Mouse (Mus musculus) brown adipose tissue, adult 24 weeks (tissue): ENCODE measurements at regions not wholly inside any gene's neighbourhood (a gene's known extent, or its start where the extent isn't known, plus 50 kb on each side); places are given as distances from the start of the nearest gene placed in this dataset.
A peak's percentile ranks its signal among the peaks of the same experiment; 100 is the strongest.

Source experiments
- H3K27ac ChIP-seq: fragments of 200-500 bp; replicated peaks from 2 replicates; pipeline ENCODE4 v1.5.1; 2012; ENCODE audit warnings: low read depth, mild to moderate bottlenecking, low read length
- H3K4me1 ChIP-seq: fragments of 200-500 bp; 2 replicates; pipeline ENCODE4 v1.6.1; 2012; ENCODE audit warnings: low read length, mixed read lengths; ENCODE audit not compliant: control insufficient read depth, insufficient read depth, insufficient read length
- H3K4me3 ChIP-seq: fragments of 200-500 bp; 2 replicates; pipeline ENCODE4 v1.5.1; 2012; ENCODE audit warnings: low read depth, mild to moderate bottlenecking, low read length, moderate library complexity; ENCODE audit not compliant: insufficient read depth

- Histone ChIP-seq H3K27ac (no peak overlapping the region), H3K4me3 (no peak overlapping the region), H3K4me1 (no peaks in the 10 kb centered on the region)
Measured at GRCm38 (mm10) chr13:37592149-37592548, 186.1 kb upstream of the Rreb1 start.

GRCm38 (mm10) chr13:37595196-37595595 is 183.0 kb upstream of the Rreb1 start:
- Histone ChIP-seq H3K4me1 (peaks cover 2% of the 10 kb centered on the region; the same call in 1 of the 2 replicates), H3K4me3 (no peak overlapping the region), H3K27ac (peak overlapping the region; percentile 41; the same call in 1 of the 2 replicates)

- Histone ChIP-seq H3K27ac (peak overlapping the region; percentile 69; the same call in 1 of the 2 replicates), H3K4me3 (no peak overlapping the region)
Measured at GRCm38 (mm10) chr13:37597575-37597974, 180.6 kb upstream of the Rreb1 start.

GRCm38 (mm10) chr13:37598165-37598775 is 179.9 kb upstream of the Rreb1 start:
- H3K4me3 ChIP-seq: no peak overlapping the region
- peaks cover 5% of the 10 kb centered on the region; the same call in 1 of the 2 replicates for H3K4me1 ChIP-seq
- H3K27ac ChIP-seq: peak overlapping the region; percentile 75

More at GRCm38 (mm10) chr13:37597575-37597974, 180.6 kb upstream of the Rreb1 start:
- H3K4me1 ChIP-seq: peaks cover 5% of the 10 kb centered on the region; the same call in 1 of the 2 replicates

GRCm38 (mm10) chr13:37599679-37600078 is 178.5 kb upstream of the Rreb1 start:
- Histone ChIP-seq H3K4me1 (peaks cover 8% of the 10 kb centered on the region), H3K27ac (no peak overlapping the region), H3K4me3 (no peak overlapping the region)

GRCm38 (mm10) chr13:37600172-37600571 is 178.0 kb upstream of the Rreb1 start:
- H3K4me1 ChIP-seq: peaks cover 8% of the 10 kb centered on the region
- no peak overlapping the region for H3K27ac ChIP-seq
- no peak overlapping the region for H3K4me3 ChIP-seq

GRCm38 (mm10) chr13:37601068-37601467 is 177.1 kb upstream of the Rreb1 start:
- H3K27ac ChIP-seq: 0 out of 2 replicates have a peak overlapping the region, but pooled peaks have one; percentile 7
- peaks cover 8% of the 10 kb centered on the region for H3K4me1 ChIP-seq
- no peak overlapping the region for H3K4me3 ChIP-seq

GRCm38 (mm10) chr13:37602256-37602655 is 175.9 kb upstream of the Rreb1 start:
- no peak overlapping the region for H3K4me3 ChIP-seq
- peak overlapping the region; percentile 13 for H3K27ac ChIP-seq
- H3K4me1 ChIP-seq: peaks cover 8% of the 10 kb centered on the region

- H3K4me3 ChIP-seq: no peak overlapping the region
- peaks cover 8% of the 10 kb centered on the region for H3K4me1 ChIP-seq
- no peak overlapping the region; the same call in 1 of the 2 replicates for H3K27ac ChIP-seq
Measured at GRCm38 (mm10) chr13:37603226-37603994, 174.8 kb upstream of the Rreb1 start.

GRCm38 (mm10) chr13:37606250-37606649 is 171.9 kb upstream of the Rreb1 start:
- Histone ChIP-seq H3K27ac (no peak overlapping the region), H3K4me3 (no peak overlapping the region), H3K4me1 (peaks cover 6% of the 10 kb centered on the region)

GRCm38 (mm10) chr13:37609085-37609484 is 169.1 kb upstream of the Rreb1 start:
- H3K27ac ChIP-seq: no peak overlapping the region
- H3K4me1 ChIP-seq: peaks cover 6% of the 10 kb centered on the region; the same call in 1 of the 2 replicates
- H3K4me3 ChIP-seq: no peak overlapping the region

- peaks cover 3% of the 10 kb centered on the region; the same call in 1 of the 2 replicates for H3K4me1 ChIP-seq
- H3K27ac ChIP-seq: no peak overlapping the region
- H3K4me3 ChIP-seq: no peak overlapping the region
Measured at GRCm38 (mm10) chr13:37611387-37611786, 166.8 kb upstream of the Rreb1 start.

- Histone ChIP-seq H3K4me3 (no peak overlapping the region), H3K4me1 (peaks cover 10% of the 10 kb centered on the region; the same call in 1 of the 2 replicates)
Measured at GRCm38 (mm10) chr13:37617015-37617414, 161.2 kb upstream of the Rreb1 start.

GRCm38 (mm10) chr13:37619841-37620725 is 158.1 kb upstream of the Rreb1 start:
- Histone ChIP-seq H3K4me3 (no peak overlapping the region), H3K27ac (peak overlapping the region; percentile 99), H3K4me1 (peaks cover 10% of the 10 kb centered on the region; the same call in 1 of the 2 replicates)

More at GRCm38 (mm10) chr13:37617015-37617414, 161.2 kb upstream of the Rreb1 start:
- no peak overlapping the region for H3K27ac ChIP-seq
